Mouse (Mus musculus): Measurements from ENCODE around the gene Tspan3. TPM values are rescaled to one million over a fixed set of nuclear protein-coding genes. Genes with fewer than 3 reads are reported as not detected.

The Tspan3 gene
- polyA plus RNA-seq, 1 experiment from 2014 or later = 509 TPM

- no peak overlapping the region for H3K9ac ChIP-seq (ENCODE audit: low read depth, low read length)
- no peak overlapping the region for H3K4me2 ChIP-seq (ENCODE audit: low read depth, low read length)
- no peaks in the 10 kb centered on the region for H3K4me1 ChIP-seq (ENCODE audit: control insufficient read depth, insufficient read depth, low read length)
- H3K27ac ChIP-seq (replicated peaks; ENCODE audit: low read depth, low read length) = no peak overlapping the region
- H3K4me3 ChIP-seq (ENCODE audit: low read depth, low read length) = no peak overlapping the region
- 83% methylated on average over 5 of the region's 5 CpGs for WGBS
- DNase-seq (ENCODE audit: low spot score) (no peak), ATAC-seq (ENCODE audit: low read depth) (no peak)
- H3K9me3 ChIP-seq (ENCODE audit: control insufficient read depth, low read length) = no peaks in the 10 kb centered on the region
- no peaks in the 10 kb centered on the region for H3K27me3 ChIP-seq (replicated peaks; ENCODE audit: control insufficient read depth, insufficient read depth, low read length)
- no peaks in the 10 kb centered on the region for H3K36me3 ChIP-seq (ENCODE audit: control insufficient read depth, insufficient read depth, low read length)
Observed at GRCm38 (mm10) chr9:56118091-56118490, 47.2 kb downstream of the Tspan3 start.

DNA sequence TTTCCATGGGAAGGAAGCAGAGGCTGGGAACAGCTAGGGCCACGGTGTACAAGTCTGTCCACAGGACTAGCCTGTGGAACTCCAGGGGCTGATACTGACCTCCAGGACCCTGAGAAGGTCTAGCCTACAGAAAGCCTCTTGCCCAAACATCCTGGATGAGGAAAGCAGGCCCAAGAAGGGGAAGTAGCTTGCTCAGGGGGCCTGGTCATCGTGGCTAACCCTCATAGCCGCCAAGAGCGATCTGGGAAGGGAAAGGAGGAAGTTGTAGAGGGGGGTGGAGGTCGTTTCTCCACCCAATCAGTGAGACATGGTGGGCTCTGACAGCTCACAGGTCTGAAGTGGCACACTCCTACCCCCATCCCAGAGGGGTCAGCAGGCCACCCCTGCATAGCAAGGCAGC lies 57.1 kb downstream of the Tspan3 start:
- Histone ChIP-seq H3K27ac (replicated peaks; ENCODE audit: low read depth, low read length) (no peak overlapping the region), H3K27me3 (replicated peaks; ENCODE audit: control insufficient read depth, insufficient read depth, low read length) (no peaks in the 10 kb centered on the region), H3K4me2 (ENCODE audit: low read depth, low read length) (no peak overlapping the region), H3K9ac (ENCODE audit: low read depth, low read length) (no peak overlapping the region), H3K9me3 (ENCODE audit: control insufficient read depth, low read length) (no peaks in the 10 kb centered on the region), H3K4me3 (ENCODE audit: low read depth, low read length) (no peak overlapping the region), H3K36me3 (ENCODE audit: control insufficient read depth, insufficient read depth, low read length) (no peaks in the 10 kb centered on the region), H3K4me1 (ENCODE audit: control insufficient read depth, insufficient read depth, low read length) (no peaks in the 10 kb centered on the region)
- no peak for DNase-seq (ENCODE audit: low spot score)
- ATAC-seq (ENCODE audit: low read depth) = no peak
- 58% methylated on average over 5 of the region's 5 CpGs for WGBS

DNA sequence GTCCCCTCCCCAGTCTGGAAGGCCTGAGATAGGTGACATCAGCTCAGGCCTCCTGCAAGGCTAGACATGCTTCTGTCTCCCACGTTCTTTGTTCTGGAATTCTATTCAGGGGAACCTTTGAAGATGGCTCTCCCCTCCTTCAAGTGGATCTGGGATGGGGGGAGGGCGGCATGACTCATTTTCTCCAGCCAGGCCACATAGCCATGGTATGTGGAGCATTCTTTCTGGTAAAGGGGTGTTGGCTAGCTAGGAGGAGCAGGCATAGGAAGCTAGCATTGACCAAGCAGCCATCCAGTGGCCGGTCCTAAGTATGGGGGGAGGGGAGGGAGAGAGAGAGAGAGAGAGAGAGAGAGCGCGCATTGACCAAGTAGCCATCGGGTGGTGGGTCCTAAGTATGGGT lies 57.8 kb downstream of the Tspan3 start:
- DNase-seq (ENCODE audit: low spot score) (no peak), ATAC-seq (ENCODE audit: low read depth) (no peak)
- H3K4me1 ChIP-seq (ENCODE audit: control insufficient read depth, insufficient read depth, low read length) = no peaks in the 10 kb centered on the region
- no peaks in the 10 kb centered on the region for H3K9me3 ChIP-seq (ENCODE audit: control insufficient read depth, low read length)
- H3K27me3 ChIP-seq (replicated peaks; ENCODE audit: control insufficient read depth, insufficient read depth, low read length) = no peaks in the 10 kb centered on the region
- WGBS = 75% methylated on average over 6 of the region's 6 CpGs
- no peak overlapping the region for H3K4me3 ChIP-seq (ENCODE audit: low read depth, low read length)
- H3K4me2 ChIP-seq (ENCODE audit: low read depth, low read length) = no peak overlapping the region
- no peak overlapping the region for H3K9ac ChIP-seq (ENCODE audit: low read depth, low read length)
- H3K27ac ChIP-seq (replicated peaks; ENCODE audit: low read depth, low read length) = no peak overlapping the region
- no peaks in the 10 kb centered on the region for H3K36me3 ChIP-seq (ENCODE audit: control insufficient read depth, insufficient read depth, low read length)

GRCm38 (mm10) chr9:56106274-56107072 lies 58.8 kb downstream of the Tspan3 start:
- H3K27ac ChIP-seq (replicated peaks; ENCODE audit: low read depth, low read length) = no peak overlapping the region
- H3K27me3 ChIP-seq (replicated peaks; ENCODE audit: control insufficient read depth, insufficient read depth, low read length) = no peaks in the 10 kb centered on the region
- H3K9ac ChIP-seq (ENCODE audit: low read depth, low read length) = no peak overlapping the region
- no peak for ATAC-seq (ENCODE audit: low read depth)
- H3K9me3 ChIP-seq (ENCODE audit: control insufficient read depth, low read length) = no peaks in the 10 kb centered on the region
- no peak overlapping the region for H3K4me3 ChIP-seq (ENCODE audit: low read depth, low read length)
- no peaks in the 10 kb centered on the region for H3K4me1 ChIP-seq (ENCODE audit: control insufficient read depth, insufficient read depth, low read length)
- 68% methylated on average over 6 of the region's 6 CpGs for WGBS
- H3K36me3 ChIP-seq (ENCODE audit: control insufficient read depth, insufficient read depth, low read length) = no peaks in the 10 kb centered on the region
- no peak overlapping the region for H3K4me2 ChIP-seq (ENCODE audit: low read depth, low read length)
- no peak for DNase-seq (ENCODE audit: low spot score)

DNA sequence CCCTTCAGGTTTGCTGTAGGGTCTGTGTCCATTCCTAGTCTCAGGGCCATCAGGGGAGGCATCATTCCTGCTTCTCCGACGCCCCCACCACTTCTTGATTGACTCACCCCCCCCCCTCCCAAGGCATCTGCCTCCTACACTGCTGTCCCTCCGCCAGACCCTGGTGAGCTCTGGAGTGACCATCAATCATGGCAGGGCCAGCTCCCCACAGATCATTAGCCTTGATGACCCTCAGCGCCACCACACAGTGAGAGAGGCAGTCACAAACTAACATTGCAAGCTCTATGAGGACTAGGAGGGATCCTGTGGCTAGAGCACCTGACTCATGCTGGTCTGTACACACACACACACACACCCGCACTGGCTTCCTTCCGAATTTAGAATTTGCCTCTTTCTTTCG lies 60.4 kb downstream of the Tspan3 start:
- no peaks in the 10 kb centered on the region for H3K36me3 ChIP-seq (ENCODE audit: control insufficient read depth, insufficient read depth, low read length)
- H3K27me3 ChIP-seq (replicated peaks; ENCODE audit: control insufficient read depth, insufficient read depth, low read length) = no peaks in the 10 kb centered on the region
- no peak overlapping the region for H3K4me3 ChIP-seq (ENCODE audit: low read depth, low read length)
- 79% methylated on average over 7 of the region's 7 CpGs for whole genome bisulfite sequencing
- no peaks in the 10 kb centered on the region for H3K4me1 ChIP-seq (ENCODE audit: control insufficient read depth, insufficient read depth, low read length)
- H3K9ac ChIP-seq (ENCODE audit: low read depth, low read length) = no peak overlapping the region
- ATAC-seq (ENCODE audit: low read depth) (no peak), DNase-seq (ENCODE audit: low spot score) (no peak)
- H3K27ac ChIP-seq (replicated peaks; ENCODE audit: low read depth, low read length) = no peak overlapping the region
- H3K9me3 ChIP-seq (ENCODE audit: control insufficient read depth, low read length) = no peaks in the 10 kb centered on the region
- no peak overlapping the region for H3K4me2 ChIP-seq (ENCODE audit: low read depth, low read length)

GRCm38 (mm10) chr9:56101022-56101421 lies 64.3 kb downstream of the Tspan3 start:
- Histone ChIP-seq H3K36me3 (ENCODE audit: control insufficient read depth, insufficient read depth, low read length) (no peaks in the 10 kb centered on the region), H3K4me2 (ENCODE audit: low read depth, low read length) (no peak overlapping the region), H3K9ac (ENCODE audit: low read depth, low read length) (no peak overlapping the region), H3K4me3 (ENCODE audit: low read depth, low read length) (no peak overlapping the region), H3K9me3 (ENCODE audit: control insufficient read depth, low read length) (no peaks in the 10 kb centered on the region), H3K27me3 (replicated peaks; ENCODE audit: control insufficient read depth, insufficient read depth, low read length) (no peaks in the 10 kb centered on the region), H3K27ac (replicated peaks; ENCODE audit: low read depth, low read length) (no peak overlapping the region), H3K4me1 (ENCODE audit: control insufficient read depth, insufficient read depth, low read length) (no peaks in the 10 kb centered on the region)
- ATAC-seq (ENCODE audit: low read depth) (no peak), DNase-seq (ENCODE audit: low spot score) (peak; percentile 63)
- 30% methylated on average over 4 of the region's 4 CpGs for WGBS

DNA sequence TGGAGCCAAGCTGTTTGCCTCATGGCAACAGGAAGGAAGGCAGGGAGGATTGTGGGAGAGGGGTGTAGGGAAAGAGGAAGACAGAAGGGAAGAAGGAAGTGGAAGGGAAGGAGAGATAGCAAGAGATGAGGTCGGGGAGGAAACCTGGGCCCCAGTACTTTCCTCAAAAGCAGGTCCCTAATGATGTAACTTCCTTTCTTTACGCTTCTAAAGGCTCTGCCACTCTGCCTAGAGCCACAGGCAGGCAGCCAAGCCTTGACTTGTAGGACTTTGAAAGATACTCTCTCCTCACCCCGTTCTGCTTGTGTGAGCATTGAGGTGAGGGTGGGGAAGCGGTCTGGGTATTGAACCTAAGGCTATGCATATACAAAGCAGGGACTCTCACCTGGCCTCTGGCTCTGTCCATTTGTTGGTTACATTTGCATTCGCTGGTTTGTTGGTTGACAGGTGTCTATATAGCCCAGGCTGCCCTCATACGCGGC lies 65.2 kb downstream of the Tspan3 start:
- H3K4me3 ChIP-seq (ENCODE audit: low read depth, low read length) = no peak overlapping the region
- WGBS = 80% methylated on average over 7 of the region's 7 CpGs
- H3K27me3 ChIP-seq (replicated peaks; ENCODE audit: control insufficient read depth, insufficient read depth, low read length) = no peaks in the 10 kb centered on the region
- H3K9me3 ChIP-seq (ENCODE audit: control insufficient read depth, low read length) = no peaks in the 10 kb centered on the region
- H3K4me2 ChIP-seq (ENCODE audit: low read depth, low read length) = no peak overlapping the region
- DNase-seq (ENCODE audit: low spot score) = no peak
- H3K4me1 ChIP-seq (ENCODE audit: control insufficient read depth, insufficient read depth, low read length) = no peaks in the 10 kb centered on the region
- H3K36me3 ChIP-seq (ENCODE audit: control insufficient read depth, insufficient read depth, low read length) = no peaks in the 10 kb centered on the region
- H3K9ac ChIP-seq (ENCODE audit: low read depth, low read length) = no peak overlapping the region
- no peak overlapping the region for H3K27ac ChIP-seq (replicated peaks; ENCODE audit: low read depth, low read length)
- no peak for ATAC-seq (ENCODE audit: low read depth)

DNA sequence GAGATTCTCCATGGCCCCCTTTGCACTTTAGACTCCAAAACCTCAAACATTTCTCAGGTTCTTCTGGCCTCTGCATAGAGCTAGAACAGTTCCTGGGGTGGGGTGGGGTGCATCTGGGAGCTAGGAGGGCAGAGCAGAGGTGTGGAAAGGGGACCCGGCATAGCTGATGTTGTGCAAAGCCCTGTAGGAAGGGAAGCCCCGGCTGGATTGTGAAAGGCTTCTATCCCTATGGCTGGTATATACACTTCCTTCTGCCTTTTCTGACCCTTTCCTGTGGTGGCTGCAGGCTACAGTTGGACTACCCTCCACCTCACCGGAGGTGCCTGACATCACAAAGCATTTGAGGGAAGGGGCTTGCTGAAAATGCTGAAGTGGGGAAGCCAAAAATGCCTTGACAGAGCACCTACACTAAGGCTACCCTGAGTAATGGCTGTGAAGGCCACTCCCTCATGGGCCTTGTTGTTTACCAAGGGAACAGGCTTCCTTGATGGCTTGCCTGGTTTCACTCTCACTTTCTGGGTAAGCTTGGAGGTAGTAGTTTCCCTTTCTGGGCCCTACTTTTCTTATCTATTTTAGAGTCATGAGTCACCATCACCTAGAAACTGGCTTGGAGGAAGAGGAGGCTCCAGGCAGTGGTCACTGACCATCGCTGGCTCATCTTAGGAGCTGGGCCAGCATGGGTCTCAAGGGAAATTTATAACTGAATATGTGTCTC lies 67.5 kb downstream of the Tspan3 start:
- Histone ChIP-seq H3K4me1 (ENCODE audit: control insufficient read depth, insufficient read depth, low read length) (no peaks in the 10 kb centered on the region), H3K9me3 (ENCODE audit: control insufficient read depth, low read length) (no peaks in the 10 kb centered on the region), H3K36me3 (ENCODE audit: control insufficient read depth, insufficient read depth, low read length) (no peaks in the 10 kb centered on the region), H3K4me3 (ENCODE audit: low read depth, low read length) (no peak overlapping the region), H3K27me3 (replicated peaks; ENCODE audit: control insufficient read depth, insufficient read depth, low read length) (no peaks in the 10 kb centered on the region), H3K4me2 (ENCODE audit: low read depth, low read length) (no peak overlapping the region), H3K9ac (ENCODE audit: low read depth, low read length) (no peak overlapping the region), H3K27ac (replicated peaks; ENCODE audit: low read depth, low read length) (no peak overlapping the region)
- DNase-seq (ENCODE audit: low spot score) = no peak
- ATAC-seq (ENCODE audit: low read depth) = no peak
- WGBS = 76% methylated on average over 4 of the region's 4 CpGs

Data from embryonic facial prominence, embryonic 14.5 days (tissue).